Mouse (Mus musculus) MEL (cell line): ENCODE measurements around the gene Taldo1. TPM values are rescaled to one million over a fixed set of nuclear protein-coding genes. Genes with fewer than 3 reads are reported as not detected.

Experiments used
- DNase-seq: peaks from one replicate; pipeline ENCODE4 v3.0.0; 2011; ENCODE audit warnings: low read depth, low spot score
- H3K27ac ChIP-seq: 2 replicates; pipeline ENCODE4 v1.5.1; 2012; ENCODE audit warnings: low read depth, mild to moderate bottlenecking, control low read depth, low read length, moderate library complexity; ENCODE audit not compliant: control insufficient read depth
- H3K27me3 ChIP-seq, 2 experiments: fragments of 150-350 bp in 1 of 2; sonication (generic) in 1 of 2; 2 replicates each; pipeline ENCODE4 v1.6.1; 2012; ENCODE audit warnings: low read length in 2 of 2, mild to moderate bottlenecking in 2 of 2, improper control_type of control experiment in 1 of 2, moderate library complexity in 1 of 2; ENCODE audit not compliant: insufficient read depth in 2 of 2, control insufficient read depth in 1 of 2
- H3K36me3 ChIP-seq, 2 experiments: 2 replicates each; pipeline ENCODE4 v1.6.1; 2012 to 2014; ENCODE audit warnings: low read length in 2 of 2, improper control_type of control experiment in 1 of 2, inconsistent platforms in 1 of 2, mild to moderate bottlenecking in 1 of 2; ENCODE audit not compliant: insufficient read depth in 2 of 2, control insufficient read depth in 1 of 2
- H3K4me1 ChIP-seq, 2 experiments: fragments of 150-350 bp in 1 of 2; sonication (generic) in 1 of 2; 2 replicates each; pipeline ENCODE4 v1.6.1; 2012; ENCODE audit warnings: low read length in 2 of 2, improper control_type of control experiment in 1 of 2, mild to moderate bottlenecking in 1 of 2; ENCODE audit not compliant: insufficient read depth in 2 of 2, control insufficient read depth in 1 of 2
- H3K4me3 ChIP-seq, 2 experiments: fragments of 150-350 bp in 1 of 2; sonication (generic) in 1 of 2; 2 replicates each; pipeline ENCODE4 v1.5.1; 2012; ENCODE audit warnings: low read depth in 2 of 2, low read length in 2 of 2, mild to moderate bottlenecking in 2 of 2, moderate library complexity in 2 of 2, control low read depth in 1 of 2, improper control_type of control experiment in 1 of 2; ENCODE audit not compliant: control insufficient read depth in 1 of 2, insufficient read depth in 1 of 2
- H3K79me2 ChIP-seq: 2 replicates; pipeline ENCODE4 v1.6.1; 2012; ENCODE audit warnings: mild to moderate bottlenecking, low read length, moderate library complexity; ENCODE audit not compliant: control insufficient read depth, poor library complexity, insufficient read depth
- H3K9ac ChIP-seq: 2 replicates; pipeline ENCODE4 v1.6.1; 2012; ENCODE audit warnings: low read depth, mild to moderate bottlenecking, control low read depth, low read length, moderate library complexity; ENCODE audit not compliant: control insufficient read depth, poor library complexity, severe bottlenecking
- H3K9me3 ChIP-seq: fragments of 150-350 bp; sonication (generic); replicated peaks from 2 replicates; pipeline ENCODE4 v1.6.1; 2012; ENCODE audit warnings: mild to moderate bottlenecking, low read length, improper control_type of control experiment, moderate library complexity; ENCODE audit not compliant: insufficient read depth
- CHD1 ChIP-seq: IDR thresholded peaks from 2 replicates; pipeline ENCODE4 v1.6.1; 2012; ENCODE audit warnings: low read depth, mild to moderate bottlenecking, inconsistent platforms, low read length, improper control_type of control experiment
- CHD2 ChIP-seq: IDR thresholded peaks from 2 replicates; pipeline ENCODE4 v1.6.1; 2011; ENCODE audit warnings: low read length, improper control_type of control experiment
- CTCF ChIP-seq, 3 experiments: IDR thresholded peaks in 2 of 3; conservative IDR thresholded peaks in 1 of 3; 2 replicates each; pipeline ENCODE4 v1.5.1; 2011 to 2012; ENCODE audit warnings: low read length in 3 of 3, low read depth in 2 of 3, mild to moderate bottlenecking in 2 of 3, improper control_type of control experiment in 1 of 3, inconsistent platforms in 1 of 3, mixed read lengths in 1 of 3, moderate library complexity in 1 of 3; ENCODE audit not compliant: control insufficient read depth in 1 of 3, insufficient read depth in 1 of 3, poor library complexity in 1 of 3, severe bottlenecking in 1 of 3
- E2F4 ChIP-seq: IDR thresholded peaks from 2 replicates; pipeline ENCODE4 v1.6.1; 2011; ENCODE audit warnings: low read depth, low read length, improper control_type of control experiment, borderline replicate concordance
- GABPA ChIP-seq: IDR thresholded peaks from 2 replicates; pipeline ENCODE4 v1.6.1; 2012; ENCODE audit warnings: low read depth, mild to moderate bottlenecking, inconsistent platforms, low read length, improper control_type of control experiment, moderate library complexity
- HCFC1 ChIP-seq: IDR thresholded peaks from 2 replicates; pipeline ENCODE4 v1.6.1; 2012; ENCODE audit warnings: low read depth, mild to moderate bottlenecking, inconsistent platforms, low read length, improper control_type of control experiment, moderate library complexity
- JUND ChIP-seq: IDR thresholded peaks from 2 replicates; pipeline ENCODE4 v1.6.1; 2011; ENCODE audit warnings: low read depth, mild to moderate bottlenecking, improper control_type of control experiment, low read length
- KAT2A ChIP-seq: conservative IDR thresholded peaks from 2 replicates; pipeline ENCODE4 v1.6.1; 2012; ENCODE audit warnings: low read depth, low read length, improper control_type of control experiment, inconsistent platforms
- MAZ ChIP-seq: IDR thresholded peaks from 2 replicates; pipeline ENCODE4 v1.6.1; 2012; ENCODE audit warnings: low read depth, mild to moderate bottlenecking, inconsistent platforms, low read length, improper control_type of control experiment
- MEF2A ChIP-seq: IDR thresholded peaks from 2 replicates; pipeline ENCODE4 v1.6.1; 2014; ENCODE audit warnings: low read depth, mild to moderate bottlenecking, inconsistent platforms, low read length, improper control_type of control experiment; ENCODE audit not compliant: poor library complexity, insufficient replicate concordance, severe bottlenecking; ENCODE audit errors: extremely low read depth
- MYB ChIP-seq: IDR thresholded peaks from 2 replicates; pipeline ENCODE4 v1.6.1; 2011; ENCODE audit warnings: mild to moderate bottlenecking, low read depth, low read length, improper control_type of control experiment
- NELFE ChIP-seq: IDR thresholded peaks from 2 replicates; pipeline ENCODE4 v1.6.1; 2011; ENCODE audit warnings: low read depth, low read length, improper control_type of control experiment
- NRF1 ChIP-seq: IDR thresholded peaks from 2 replicates; pipeline ENCODE4 v1.6.1; 2014; ENCODE audit warnings: low read depth, mild to moderate bottlenecking, inconsistent platforms, low read length, improper control_type of control experiment, moderate library complexity; ENCODE audit not compliant: poor library complexity, insufficient read depth, severe bottlenecking
- POLR2A ChIP-seq, 2 experiments: IDR thresholded peaks; 2 replicates each; pipeline ENCODE4 v1.6.1; 2011 to 2012; ENCODE audit warnings: low read length in 2 of 2, mild to moderate bottlenecking in 2 of 2, control low read depth in 1 of 2, improper control_type of control experiment in 1 of 2, low read depth in 1 of 2, moderate library complexity in 1 of 2; ENCODE audit not compliant: control insufficient read depth in 1 of 2, insufficient read depth in 1 of 2, poor library complexity in 1 of 2
- RCOR1 ChIP-seq: IDR thresholded peaks from 2 replicates; pipeline ENCODE4 v1.6.1; 2012; ENCODE audit warnings: low read depth, mild to moderate bottlenecking, inconsistent platforms, low read length, improper control_type of control experiment
- SIN3A ChIP-seq: IDR thresholded peaks from 2 replicates; pipeline ENCODE4 v1.6.1; 2012; ENCODE audit warnings: low read length, improper control_type of control experiment, inconsistent platforms
- TAL1 ChIP-seq: IDR thresholded peaks from 2 replicates; pipeline ENCODE4 v1.6.1; 2012; ENCODE audit warnings: mild to moderate bottlenecking, inconsistent platforms, low read length, moderate library complexity, mixed read lengths
- TBP ChIP-seq: IDR thresholded peaks from 2 replicates; pipeline ENCODE4 v1.8.0; 2011; ENCODE audit warnings: low read depth, low read length, improper control_type of control experiment
- USF1 ChIP-seq: IDR thresholded peaks from 2 replicates; pipeline ENCODE4 v1.6.1; 2014; ENCODE audit warnings: low read depth, mild to moderate bottlenecking, inconsistent platforms, low read length, improper control_type of control experiment, moderate library complexity
- ZC3H11A ChIP-seq: IDR thresholded peaks from 2 replicates; pipeline ENCODE4 v1.6.1; 2012; ENCODE audit warnings: low read depth, mild to moderate bottlenecking, inconsistent platforms, low read length, improper control_type of control experiment
- ZMIZ1 ChIP-seq: IDR thresholded peaks from 2 replicates; pipeline ENCODE4 v1.6.1; 2012; ENCODE audit warnings: low read depth, mild to moderate bottlenecking, inconsistent platforms, low read length, improper control_type of control experiment, moderate library complexity
- ZNF384 ChIP-seq: IDR thresholded peaks from 2 replicates; pipeline ENCODE4 v1.6.1; 2012; ENCODE audit warnings: low read depth, mild to moderate bottlenecking, inconsistent platforms, low read length, improper control_type of control experiment
- polyA plus RNA-seq, 2 experiments: library from polyadenylated mRNA; stranded (reverse) in 1 of 2; unstranded in 1 of 2; fragments of >175 nt in 1 of 2; fragments of >200 nt in 1 of 2; gene quantifications; 2 replicates each; pipeline versions ENCODE4 v1.2.1 to v1.2.4; 2012; ENCODE audit warnings: low replicate concordance in 2 of 2, low read depth in 1 of 2; ENCODE audit not compliant: insufficient read length in 2 of 2, insufficient read depth in 1 of 2, missing spikeins in 1 of 2
- total RNA-seq: library from RNA; depleted of rRNA; stranded (reverse); fragments of 300-350 nt; gene quantifications from 2 replicates; pipeline ENCODE4 v1.2.3, GENCODE M21; 2012

Gene Taldo1
- total and polyA plus RNA-seq, 3 experiments, result 298 to 415 TPM; not detected in 1

- TF ChIP-seq CTCF (IDR thresholded peaks at IDR 0.05 in 2 of 3, conservative IDR thresholded peaks at IDR 0.05 in 1 of 3; ENCODE audit: control insufficient read depth in 1 of 3, insufficient read depth in 1 of 3, low read depth in 2 of 3, low read length in 3 of 3, poor library complexity in 1 of 3, severe bottlenecking in 1 of 3), result no peak
- TF ChIP-seq NELFE, result no peak
- TF ChIP-seq JUND, result no peak
- no peak for TF ChIP-seq TBP
- no peak for TF ChIP-seq ZC3H11A
- TF ChIP-seq SIN3A, result no peak
- Histone ChIP-seq H3K9me3 (no peaks in the 10 kb centered on the region), H3K4me3 (no peak overlapping the region), H3K36me3 (peaks cover 0 to 8% of the 10 kb centered on the region in 2 experiments; a peak in 2 of 4 replicates), H3K27me3 (no peaks in the 10 kb centered on the region), H3K4me1 (peaks cover 2 to 9% of the 10 kb centered on the region in 2 experiments), H3K79me2 (peaks cover 4% of the 10 kb centered on the region; the same call in 1 of the 2 replicates), H3K27ac (no peak overlapping the region), H3K9ac (no peak overlapping the region)
- no peak for DNase-seq
Measured at GRCm38 (mm10) chr7:141410631-141411030, 18.6 kb downstream of the Taldo1 start.

DNA sequence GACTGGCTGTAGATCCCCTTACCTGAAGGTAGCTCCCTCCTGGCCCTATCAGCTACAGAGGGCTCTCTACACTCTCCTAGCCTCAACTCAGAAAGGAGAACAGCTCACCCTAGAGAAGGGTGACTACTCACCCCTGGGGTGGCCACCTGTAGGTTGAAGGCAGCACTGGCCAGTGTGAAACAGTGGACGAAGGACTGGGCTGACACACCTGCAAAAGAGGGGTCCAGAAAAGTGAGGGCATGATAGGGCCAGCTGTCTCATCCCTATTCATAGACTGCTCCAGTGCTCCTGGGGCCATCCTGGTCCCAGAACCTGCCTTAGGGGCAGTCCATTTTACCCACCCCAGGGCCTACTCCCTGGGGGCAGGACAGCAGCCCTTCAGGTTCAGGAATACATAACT lies 19.7 kb downstream of the Taldo1 start:
- TF ChIP-seq CTCF (IDR thresholded peaks at IDR 0.05 in 2 of 3, conservative IDR thresholded peaks at IDR 0.05 in 1 of 3; ENCODE audit: control insufficient read depth in 1 of 3, insufficient read depth in 1 of 3, low read depth in 2 of 3, low read length in 3 of 3, poor library complexity in 1 of 3, severe bottlenecking in 1 of 3) (no peak), ZC3H11A (no peak), GABPA (no peak), ZMIZ1 (no peak), HCFC1 (no peak), MYB (no peak), NRF1 (no peak), NELFE (no peak), MEF2A (no peak), POLR2A (IDR thresholded peaks at IDR 0.05; ENCODE audit: control insufficient read depth in 1 of 2, insufficient read depth in 1 of 2, low read depth in 1 of 2, low read length in 2 of 2, poor library complexity in 1 of 2) (no peak), TAL1 (no peak), E2F4 (no peak), CHD2 (no peak), MAZ (no peak), CHD1 (no peak), RCOR1 (no peak), USF1 (no peak), KAT2A (no peak), ZNF384 (no peak), SIN3A (no peak)
- TF ChIP-seq, all 39 proteins: peak for 0
- Histone ChIP-seq H3K9ac (no peak overlapping the region), H3K4me1 (peaks cover 2 to 12% of the 10 kb centered on the region in 2 experiments), H3K4me3 (no peak overlapping the region), H3K79me2 (peaks cover 4% of the 10 kb centered on the region; the same call in 1 of the 2 replicates), H3K36me3 (peaks cover 0 to 8% of the 10 kb centered on the region in 2 experiments; a peak in 2 of 4 replicates), H3K27me3 (no peaks in the 10 kb centered on the region), H3K9me3 (no peaks in the 10 kb centered on the region), H3K27ac (no peak overlapping the region)
- DNase-seq, result no peak
